Mouse (Mus musculus): Measurements from ENCODE around the gene Gipc3. TPM values are rescaled to one million over a fixed set of nuclear protein-coding genes. Genes with fewer than 3 reads are reported as not detected.

Gene Gipc3
- polyA plus RNA-seq, 1 experiment from 2014 or later: not detected

- ATAC-seq (ENCODE audit: insufficient number of reproducible peaks, low FRiP score, low TSS enrichment, low read depth) (no peak), DNase-seq (ENCODE audit: low spot score) (no peak)
- Histone ChIP-seq H3K4me2 (ENCODE audit: low read depth, severe bottlenecking) (peak overlapping the region; percentile 94; the same call in 1 of the 2 replicates), H3K4me3 (ENCODE audit: low read depth, low read length) (peak overlapping the region; percentile 73), H3K36me3 (ENCODE audit: control insufficient read depth, insufficient read depth, low read length) (peaks cover 4% of the 10 kb centered on the region; the same call in 1 of the 2 replicates), H3K4me1 (ENCODE audit: control insufficient read depth, insufficient read depth, low read length) (peaks cover 20% of the 10 kb centered on the region), H3K27me3 (ENCODE audit: control insufficient read depth, insufficient read depth, low read length) (peaks cover 19% of the 10 kb centered on the region), H3K9ac (ENCODE audit: low read length) (peak overlapping the region; percentile 88; the same call in 1 of the 2 replicates), H3K9me3 (ENCODE audit: control insufficient read depth, low read length) (no peaks in the 10 kb centered on the region), H3K27ac (replicated peaks; ENCODE audit: low read depth, low read length) (no peak overlapping the region)
- WGBS: 49% methylated on average over 8 of the region's 8 CpGs
Observed at GRCm38 (mm10) chr10:81294442-81294841, 48.6 kb downstream of the Gipc3 start.

DNA sequence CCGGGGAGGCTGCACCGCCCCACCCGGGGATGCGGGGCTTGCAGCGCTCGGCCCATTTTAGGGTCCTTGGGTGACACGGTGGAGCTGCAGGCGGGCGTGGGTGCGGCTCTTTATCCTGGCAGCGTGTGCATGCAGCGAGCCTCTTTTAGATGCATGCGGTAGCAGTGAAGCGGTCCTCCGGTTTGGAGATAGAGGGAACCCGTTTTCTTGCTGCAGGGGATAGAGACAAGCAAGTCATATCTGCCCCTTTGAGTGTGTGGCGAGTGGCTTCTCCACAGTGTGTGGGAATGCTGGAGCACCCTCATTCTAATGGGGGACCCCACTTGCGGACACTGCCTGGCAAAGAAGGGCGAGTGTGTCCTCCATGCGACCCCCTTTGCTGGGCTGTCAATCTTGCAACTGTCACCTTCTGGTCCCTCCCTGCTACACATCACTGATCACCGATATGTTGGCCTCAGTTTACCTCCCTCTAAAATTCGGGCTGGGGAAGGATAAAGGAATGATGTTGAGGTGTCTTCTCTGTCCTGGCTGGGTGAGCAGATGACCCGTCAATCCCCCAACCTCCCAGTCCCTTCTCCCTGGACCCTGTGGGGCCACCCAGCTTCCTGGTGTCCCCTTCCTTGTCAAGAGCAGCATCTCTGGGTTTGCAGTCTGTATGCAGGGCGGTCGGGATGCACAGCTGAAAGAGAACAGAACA is 49.6 kb downstream of the Gipc3 start:
- Histone ChIP-seq H3K36me3 (ENCODE audit: control insufficient read depth, insufficient read depth, low read length) (peaks cover 4% of the 10 kb centered on the region; the same call in 1 of the 2 replicates), H3K4me3 (ENCODE audit: low read depth, low read length) (peak overlapping the region; percentile 73), H3K9me3 (ENCODE audit: control insufficient read depth, low read length) (no peaks in the 10 kb centered on the region), H3K27me3 (ENCODE audit: control insufficient read depth, insufficient read depth, low read length) (peaks cover 19% of the 10 kb centered on the region), H3K4me2 (ENCODE audit: low read depth, severe bottlenecking) (peak overlapping the region; percentile 94), H3K9ac (ENCODE audit: low read length) (peak overlapping the region; percentile 88), H3K4me1 (ENCODE audit: control insufficient read depth, insufficient read depth, low read length) (peaks cover 20% of the 10 kb centered on the region), H3K27ac (replicated peaks; ENCODE audit: low read depth, low read length) (no peak overlapping the region)
- WGBS: 6% methylated on average over 25 of the region's 25 CpGs
- ATAC-seq (ENCODE audit: insufficient number of reproducible peaks, low FRiP score, low TSS enrichment, low read depth): no peak
- no peak for DNase-seq (ENCODE audit: low spot score)

DNA sequence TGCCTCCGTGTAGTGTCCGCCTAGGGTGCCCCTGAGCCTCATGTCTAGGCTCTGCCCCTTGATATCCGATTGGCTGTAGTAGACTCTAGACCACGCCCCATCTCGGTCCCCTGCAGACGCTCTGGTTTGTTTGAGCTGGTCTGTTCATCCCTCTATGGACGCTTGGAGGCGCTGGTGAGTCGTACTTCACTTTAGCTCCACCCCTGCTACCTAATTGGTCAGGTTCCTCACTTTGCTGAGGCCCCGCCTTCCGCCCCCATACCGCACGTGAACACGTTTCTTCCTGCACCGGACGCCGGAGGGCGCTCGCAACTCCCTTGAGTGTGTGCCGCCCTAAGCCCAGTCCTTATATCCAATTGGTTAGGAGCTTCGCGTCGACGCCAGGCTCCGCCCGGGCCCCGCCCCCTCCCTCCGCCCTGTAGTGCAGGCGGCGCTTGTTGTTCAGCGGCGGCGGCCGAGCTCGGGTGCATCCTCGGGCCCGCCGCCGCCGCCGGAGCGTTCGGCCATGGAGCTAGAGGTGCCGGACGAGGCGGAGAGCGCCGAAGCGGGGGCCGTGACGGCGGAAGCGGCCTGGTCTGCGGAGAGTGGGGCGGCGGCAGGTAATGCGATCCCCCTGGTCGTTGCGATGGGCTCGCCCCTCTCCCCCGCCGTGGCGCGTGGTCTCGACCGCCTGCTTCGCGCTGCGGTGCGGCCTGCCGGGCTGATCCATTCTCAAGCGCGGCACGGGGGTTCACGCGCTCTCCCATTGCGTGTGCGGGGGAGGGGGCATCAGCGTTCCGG is 50.3 kb downstream of the Gipc3 start, which contains the start of gene Pip5k1c:
Gene Pip5k1c, plus strand, starts transcription at position 410 of the 780 bp plus-strand sequence.
- Histone ChIP-seq H3K4me1 (ENCODE audit: control insufficient read depth, insufficient read depth, low read length) (peaks cover 20% of the 10 kb centered on the region), H3K27ac (replicated peaks; ENCODE audit: low read depth, low read length) (peak within 1 kb of the TSS; percentile 72), H3K36me3 (ENCODE audit: control insufficient read depth, insufficient read depth, low read length) (peaks cover 4% of the 10 kb centered on the region; the same call in 1 of the 2 replicates), H3K9me3 (ENCODE audit: control insufficient read depth, low read length) (no peaks in the 10 kb centered on the region), H3K4me2 (ENCODE audit: low read depth, severe bottlenecking) (peak within 1 kb of the TSS; percentile 94), H3K9ac (ENCODE audit: low read length) (peak within 1 kb of the TSS; percentile 88), H3K4me3 (ENCODE audit: low read depth, low read length) (peak within 1 kb of the TSS; percentile 73), H3K27me3 (ENCODE audit: control insufficient read depth, insufficient read depth, low read length) (peaks cover 19% of the 10 kb centered on the region)
- ATAC-seq (ENCODE audit: insufficient number of reproducible peaks, low FRiP score, low TSS enrichment, low read depth): peak; percentile 92
- 1% methylated on average over 74 of the region's 80 CpGs for WGBS
- DNase-seq (ENCODE audit: low spot score): peak; percentile 99

DNA sequence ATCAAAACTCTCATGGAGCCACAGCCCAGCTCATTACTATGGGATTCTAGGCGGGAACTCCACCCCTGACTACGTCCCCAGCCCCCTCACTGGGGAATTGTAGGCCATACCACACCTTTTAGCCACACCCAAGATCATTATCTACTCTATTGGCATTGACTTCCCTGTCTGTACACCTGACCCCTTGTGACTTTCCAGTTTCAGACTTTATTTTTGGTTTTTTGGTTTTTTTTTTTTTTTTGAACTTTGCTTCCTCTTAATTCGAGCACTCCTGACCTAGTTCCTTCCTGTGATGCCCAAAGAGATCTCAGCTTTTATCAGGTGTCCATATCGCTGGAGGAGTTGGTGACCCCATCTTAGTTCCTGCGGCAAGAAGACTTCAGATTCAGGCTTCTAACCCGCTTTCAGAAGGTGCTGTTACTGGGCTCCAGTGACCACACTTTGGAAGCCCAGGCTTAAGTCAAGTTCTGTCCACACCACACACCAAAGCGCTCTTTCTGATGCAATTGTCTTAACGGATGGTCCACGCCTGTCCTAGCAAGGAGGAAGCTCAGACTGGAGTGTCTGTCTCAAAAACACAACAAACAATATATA is 51.5 kb downstream of the Gipc3 start, which contains the start of gene Tjp3:
Gene Tjp3, minus strand, starts transcription at position 71 of the 594 bp plus-strand sequence.
- Histone ChIP-seq H3K27me3 (ENCODE audit: control insufficient read depth, insufficient read depth, low read length) (peaks cover 19% of the 10 kb centered on the region), H3K4me2 (ENCODE audit: low read depth, severe bottlenecking) (peak within 1 kb of the TSS; percentile 94; the same call in 1 of the 2 replicates), H3K9ac (ENCODE audit: low read length) (no peak within 1 kb of the TSS), H3K27ac (replicated peaks; ENCODE audit: low read depth, low read length) (no peak within 1 kb of the TSS), H3K4me1 (ENCODE audit: control insufficient read depth, insufficient read depth, low read length) (peaks cover 20% of the 10 kb centered on the region), H3K4me3 (ENCODE audit: low read depth, low read length) (no peak within 1 kb of the TSS; the same call in 1 of the 2 replicates), H3K9me3 (ENCODE audit: control insufficient read depth, low read length) (no peaks in the 10 kb centered on the region), H3K36me3 (ENCODE audit: control insufficient read depth, insufficient read depth, low read length) (peaks cover 4% of the 10 kb centered on the region; the same call in 1 of the 2 replicates)
- WGBS: 73% methylated on average over 9 of the region's 9 CpGs
- DNase-seq (ENCODE audit: low spot score) (no peak), ATAC-seq (ENCODE audit: insufficient number of reproducible peaks, low FRiP score, low TSS enrichment, low read depth) (no peak)

DNA sequence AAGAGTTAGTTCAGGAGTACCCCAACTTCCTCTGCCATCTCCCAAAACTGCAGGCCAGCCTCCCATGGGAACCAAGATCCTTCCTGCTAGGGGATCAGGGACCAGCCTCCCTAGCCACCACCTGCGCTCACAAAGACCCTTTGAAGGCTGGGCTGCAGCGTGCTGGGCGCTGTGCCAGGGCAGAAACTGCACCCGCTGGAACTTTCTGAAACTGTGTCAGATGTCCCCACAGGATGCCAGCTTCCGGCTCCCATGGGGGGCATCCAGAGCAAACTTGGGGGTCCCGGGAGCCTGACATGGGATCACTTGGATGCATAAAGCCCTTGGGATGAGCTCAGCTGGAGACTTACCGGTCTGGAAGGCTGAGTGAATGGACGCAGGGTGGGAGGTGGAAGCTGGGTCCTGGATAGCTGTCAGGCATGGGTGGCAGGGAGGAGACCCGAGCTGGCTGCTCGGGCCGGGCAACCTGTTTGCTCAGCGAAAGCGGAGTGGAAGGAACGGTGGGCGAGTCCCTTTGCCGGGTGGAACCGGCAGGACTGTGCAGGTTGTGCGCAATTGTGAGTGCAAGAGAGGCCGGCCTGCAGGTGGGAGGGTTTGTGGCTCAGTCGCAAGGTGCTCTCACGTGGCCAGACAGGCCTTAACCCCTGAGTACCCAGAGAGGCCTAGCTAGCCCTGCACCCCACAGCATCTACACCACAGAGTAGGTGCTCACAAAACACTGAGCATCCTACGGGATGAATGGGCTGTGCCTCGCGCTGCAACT is 52.2 kb downstream of the Gipc3 start:
- no peak for DNase-seq (ENCODE audit: low spot score)
- Histone ChIP-seq H3K27me3 (ENCODE audit: control insufficient read depth, insufficient read depth, low read length) (peaks cover 19% of the 10 kb centered on the region), H3K4me2 (ENCODE audit: low read depth, severe bottlenecking) (no peak overlapping the region), H3K9ac (ENCODE audit: low read length) (no peak overlapping the region), H3K36me3 (ENCODE audit: control insufficient read depth, insufficient read depth, low read length) (peaks cover 2% of the 10 kb centered on the region; the same call in 1 of the 2 replicates), H3K27ac (replicated peaks; ENCODE audit: low read depth, low read length) (no peak overlapping the region), H3K4me1 (ENCODE audit: control insufficient read depth, insufficient read depth, low read length) (peaks cover 20% of the 10 kb centered on the region), H3K4me3 (ENCODE audit: low read depth, low read length) (no peak overlapping the region), H3K9me3 (ENCODE audit: control insufficient read depth, low read length) (no peaks in the 10 kb centered on the region)
- ATAC-seq (ENCODE audit: insufficient number of reproducible peaks, low FRiP score, low TSS enrichment, low read depth): no peak
- 17% methylated on average over 24 of the region's 24 CpGs for WGBS

DNA sequence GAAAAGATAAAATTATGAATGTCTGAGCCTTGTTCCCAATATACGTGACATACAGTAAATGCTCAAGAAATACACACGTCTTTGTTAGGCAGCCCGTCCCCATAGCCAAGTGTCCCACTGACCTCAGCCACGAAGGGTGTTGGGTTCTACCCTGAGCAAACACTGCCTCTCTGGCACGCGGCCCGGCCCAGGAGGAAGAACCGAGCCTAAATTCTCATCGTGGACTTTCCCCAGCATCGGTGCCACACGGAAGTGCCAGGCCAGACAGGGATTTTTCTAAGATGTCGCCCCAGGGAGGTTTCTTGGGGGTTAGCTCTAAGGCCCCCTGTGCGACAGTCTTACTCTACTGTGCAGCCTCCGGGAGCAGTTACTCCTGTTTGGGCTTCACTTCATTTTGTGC is 53.3 kb downstream of the Gipc3 start:
- Histone ChIP-seq H3K27ac (replicated peaks; ENCODE audit: low read depth, low read length) (no peak overlapping the region), H3K4me2 (ENCODE audit: low read depth, severe bottlenecking) (no peak overlapping the region), H3K27me3 (ENCODE audit: control insufficient read depth, insufficient read depth, low read length) (peaks cover 28% of the 10 kb centered on the region), H3K36me3 (ENCODE audit: control insufficient read depth, insufficient read depth, low read length) (no peaks in the 10 kb centered on the region), H3K9me3 (ENCODE audit: control insufficient read depth, low read length) (no peaks in the 10 kb centered on the region), H3K4me3 (ENCODE audit: low read depth, low read length) (no peak overlapping the region), H3K9ac (ENCODE audit: low read length) (no peak overlapping the region), H3K4me1 (ENCODE audit: control insufficient read depth, insufficient read depth, low read length) (peaks cover 25% of the 10 kb centered on the region)
- 61% methylated on average over 14 of the region's 14 CpGs for WGBS
- ATAC-seq (ENCODE audit: insufficient number of reproducible peaks, low FRiP score, low TSS enrichment, low read depth): no peak
- DNase-seq (ENCODE audit: low spot score): no peak

GRCm38 (mm10) chr10:81289278-81289677 is 53.8 kb downstream of the Gipc3 start:
- H3K36me3 ChIP-seq (ENCODE audit: control insufficient read depth, insufficient read depth, low read length): no peaks in the 10 kb centered on the region
- H3K27ac ChIP-seq (replicated peaks; ENCODE audit: low read depth, low read length): no peak overlapping the region
- H3K4me1 ChIP-seq (ENCODE audit: control insufficient read depth, insufficient read depth, low read length): peaks cover 21% of the 10 kb centered on the region
- no peak overlapping the region for H3K4me2 ChIP-seq (ENCODE audit: low read depth, severe bottlenecking)
- H3K9ac ChIP-seq (ENCODE audit: low read length): no peak overlapping the region
- no peak for ATAC-seq (ENCODE audit: insufficient number of reproducible peaks, low FRiP score, low TSS enrichment, low read depth)
- H3K9me3 ChIP-seq (ENCODE audit: control insufficient read depth, low read length): no peaks in the 10 kb centered on the region
- peak; percentile 79 for DNase-seq (ENCODE audit: low spot score)
- H3K4me3 ChIP-seq (ENCODE audit: low read depth, low read length): no peak overlapping the region
- WGBS: 5% methylated on average over 7 of the region's 7 CpGs
- H3K27me3 ChIP-seq (ENCODE audit: control insufficient read depth, insufficient read depth, low read length): peaks cover 33% of the 10 kb centered on the region
